Mouse (Mus musculus): ENCODE measurements around the gene Dnajc14.

The Dnajc14 gene

GRCm38 (mm10) chr10:128803771-128804270 is at the start of gene Dnajc14:
TSS of gene Dnajc14 (plus strand) at chr10:128804062.
- peak; percentile 65 to 75 for DNase-seq (ENCODE audit: low spot score in 2 of 2)

DNA sequence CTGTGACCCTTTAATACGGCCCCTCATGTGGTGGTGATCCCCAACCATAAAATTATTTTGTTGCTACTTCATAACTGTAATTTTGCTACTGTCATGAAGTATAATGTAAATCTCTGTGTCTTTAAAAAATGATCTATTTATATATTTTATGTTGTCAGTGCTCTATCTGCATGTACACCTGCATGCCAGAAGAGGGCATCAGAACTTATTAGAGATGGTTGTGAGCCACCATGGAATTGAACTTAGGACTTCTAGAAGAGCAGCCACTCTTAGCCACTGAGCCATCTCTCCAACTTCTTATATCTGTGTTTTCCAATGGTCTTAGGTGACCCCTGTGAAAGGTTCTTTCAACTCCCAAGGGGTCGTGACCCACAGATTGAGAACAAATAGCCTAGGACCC is 31.0 kb upstream of the Dnajc14 start:
- no peak for DNase-seq (ENCODE audit: low spot score in 2 of 2)

DNA sequence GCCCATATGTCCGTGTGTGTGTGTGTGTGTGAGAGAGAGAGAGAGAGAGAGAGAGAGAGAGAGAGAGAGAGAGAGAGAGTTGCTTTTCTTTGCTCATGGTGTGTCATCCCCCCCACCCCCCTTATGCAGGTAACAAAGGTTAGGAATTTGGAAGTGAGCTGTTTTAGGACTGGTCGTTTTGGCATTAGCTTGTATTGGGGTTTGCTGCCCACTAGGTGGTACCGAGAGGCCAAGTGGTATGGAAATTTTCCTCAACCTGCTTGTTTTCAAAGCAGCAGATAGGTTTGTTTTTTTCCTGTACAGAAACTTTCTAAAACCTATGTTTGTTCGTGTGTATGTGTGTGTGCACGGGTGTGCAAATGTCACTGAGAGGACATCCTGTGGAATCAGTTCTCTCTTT is 30.2 kb upstream of the Dnajc14 start:
- no peak for DNase-seq (ENCODE audit: low spot score in 2 of 2)

GRCm38 (mm10) chr10:128778441-128778840 is 25.4 kb upstream of the Dnajc14 start:
- no peak for DNase-seq (ENCODE audit: low spot score in 2 of 2)

- DNase-seq (ENCODE audit: low spot score in 2 of 2), result no peak
Observed at GRCm38 (mm10) chr10:128779011-128779795, 24.7 kb upstream of the Dnajc14 start.

- DNase-seq (ENCODE audit: low spot score in 2 of 2), result no peak
Observed at GRCm38 (mm10) chr10:128780200-128780599, 23.7 kb upstream of the Dnajc14 start.

DNA sequence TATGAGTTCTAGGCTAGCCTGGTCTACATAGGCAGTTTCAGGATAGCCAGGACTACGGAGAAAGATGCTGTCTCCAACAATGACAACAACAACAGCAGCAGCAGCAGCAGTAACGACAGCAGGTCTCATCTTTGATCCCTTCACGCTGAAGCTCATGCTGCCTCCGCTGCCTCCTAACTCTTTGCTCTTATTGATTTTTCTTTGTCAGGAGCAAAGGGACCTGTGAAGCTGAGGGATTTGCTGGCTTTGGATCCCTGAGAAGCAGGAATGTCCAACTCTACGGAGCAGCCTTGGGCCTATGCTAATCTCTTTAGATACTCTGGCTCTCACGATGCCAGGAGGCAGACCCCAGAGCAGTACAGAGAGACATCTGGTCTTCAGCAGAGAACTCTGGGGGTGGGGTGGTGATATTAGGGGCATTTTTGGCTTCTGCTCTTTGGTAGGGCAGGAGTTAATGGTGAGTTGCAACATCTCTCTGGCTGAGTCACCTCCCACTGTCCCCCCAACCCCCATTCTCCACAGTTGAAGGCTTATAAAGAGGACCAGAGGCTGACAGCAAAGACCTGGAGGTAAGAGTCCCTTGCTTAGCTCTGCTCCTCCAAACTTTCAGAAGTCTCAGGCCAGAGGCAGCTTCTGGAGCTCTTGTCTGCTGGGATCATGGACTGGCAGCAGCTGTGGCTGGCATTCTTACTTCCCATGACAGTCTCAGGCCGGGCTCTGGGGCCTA is 13.3 kb upstream of the Dnajc14 start, which contains the start of gene Mmp19:
TSS of gene Mmp19 (plus strand) at position 513 of the 727 bp plus-strand sequence.
- DNase-seq (ENCODE audit: low spot score in 2 of 2), result no peak

DNA sequence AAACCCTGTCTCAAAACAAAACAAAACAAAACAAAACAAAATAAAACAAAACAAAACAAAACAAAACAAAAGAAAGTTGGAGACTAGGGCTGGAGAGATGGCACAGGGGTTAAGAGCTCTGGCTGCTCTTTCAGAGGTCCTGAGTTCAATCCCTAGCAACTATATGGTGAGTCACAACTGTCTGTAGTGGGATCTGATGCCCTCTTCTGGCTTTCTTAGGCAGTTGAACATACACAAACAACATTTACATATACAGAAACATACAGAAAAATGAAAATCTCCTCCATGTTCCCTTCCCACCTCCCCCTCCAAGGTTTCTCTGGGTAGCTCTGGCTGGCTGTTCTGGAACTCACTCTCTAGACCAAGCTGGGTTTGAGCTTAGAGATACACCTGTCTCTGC is 11.8 kb upstream of the Dnajc14 start:
- DNase-seq (ENCODE audit: low spot score in 2 of 2), result no peak

DNA sequence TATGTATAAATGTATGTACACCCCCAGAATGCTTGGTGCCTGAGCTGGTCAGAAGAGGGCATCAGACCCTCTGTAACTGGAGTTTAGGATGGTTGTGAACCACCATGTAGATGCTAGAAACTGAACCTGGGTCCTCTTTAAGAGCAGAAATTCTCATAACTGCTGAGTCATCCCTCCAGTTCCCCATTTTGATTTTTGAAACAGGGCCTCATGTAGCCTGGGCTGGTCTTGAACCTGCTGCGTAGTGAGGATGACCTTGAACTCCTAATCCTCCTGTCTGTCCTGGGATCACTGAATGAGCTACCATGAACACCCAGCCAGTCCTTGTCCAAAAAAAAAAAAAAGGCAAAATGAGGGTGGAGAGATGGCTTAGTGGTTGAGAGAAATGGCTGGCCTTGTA is 10.6 kb upstream of the Dnajc14 start:
- DNase-seq (ENCODE audit: low spot score in 2 of 2), result no peak

DNA sequence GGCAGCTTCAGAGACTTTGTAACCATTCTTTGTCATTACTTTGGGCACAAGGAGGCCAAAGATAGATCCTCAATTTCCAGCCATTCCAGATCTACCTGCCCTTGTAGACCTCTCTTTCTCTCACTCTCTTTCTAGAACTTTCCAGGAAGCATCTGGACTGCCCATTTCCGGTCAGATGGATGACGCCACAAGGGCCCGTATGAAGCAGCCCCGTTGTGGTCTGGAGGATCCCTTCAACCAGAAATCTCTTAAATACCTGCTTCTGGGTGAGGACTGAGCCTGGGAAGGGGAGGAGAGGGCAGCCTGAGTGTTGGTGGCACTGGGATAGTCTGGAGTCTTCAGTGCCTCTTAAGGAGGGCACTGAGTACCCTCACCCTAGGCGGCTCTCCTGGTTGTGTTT is 9.5 kb upstream of the Dnajc14 start:
- no peak for DNase-seq (ENCODE audit: low spot score in 2 of 2)

DNA sequence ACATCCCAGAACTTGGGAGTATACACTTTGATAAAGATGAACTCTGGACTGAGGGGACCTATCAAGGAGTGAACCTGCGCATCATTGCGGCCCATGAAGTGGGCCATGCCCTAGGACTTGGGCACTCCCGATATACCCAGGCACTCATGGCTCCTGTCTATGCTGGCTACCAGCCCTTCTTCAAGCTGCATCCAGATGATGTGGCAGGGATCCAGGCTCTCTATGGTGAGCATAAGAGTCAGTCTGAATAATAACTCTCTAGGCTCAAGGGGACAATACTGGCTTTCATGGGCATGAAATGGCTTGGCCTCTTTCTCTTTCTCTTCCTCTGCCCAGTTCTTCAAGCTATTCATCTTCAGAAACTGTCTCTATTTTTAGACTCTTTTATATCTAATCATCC is 8.3 kb upstream of the Dnajc14 start:
- no peak for DNase-seq (ENCODE audit: low spot score in 2 of 2)

DNA sequence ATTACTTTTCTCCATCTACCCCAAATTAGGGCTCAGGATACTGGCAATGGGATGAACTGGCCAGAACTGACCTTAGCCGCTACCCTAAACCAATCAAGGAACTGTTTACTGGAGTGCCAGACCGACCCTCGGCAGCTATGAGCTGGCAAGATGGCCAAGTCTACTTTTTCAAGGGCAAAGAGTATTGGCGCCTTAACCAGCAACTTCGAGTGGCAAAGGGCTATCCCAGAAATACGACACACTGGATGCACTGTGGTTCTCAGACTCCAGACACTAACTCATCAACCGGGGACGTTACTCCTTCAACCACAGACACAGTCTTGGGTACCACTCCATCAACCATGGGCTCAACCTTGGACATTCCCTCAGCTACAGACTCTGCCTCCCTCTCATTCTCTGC is 5.2 kb upstream of the Dnajc14 start:
- no peak for DNase-seq (ENCODE audit: low spot score in 2 of 2)

DNA sequence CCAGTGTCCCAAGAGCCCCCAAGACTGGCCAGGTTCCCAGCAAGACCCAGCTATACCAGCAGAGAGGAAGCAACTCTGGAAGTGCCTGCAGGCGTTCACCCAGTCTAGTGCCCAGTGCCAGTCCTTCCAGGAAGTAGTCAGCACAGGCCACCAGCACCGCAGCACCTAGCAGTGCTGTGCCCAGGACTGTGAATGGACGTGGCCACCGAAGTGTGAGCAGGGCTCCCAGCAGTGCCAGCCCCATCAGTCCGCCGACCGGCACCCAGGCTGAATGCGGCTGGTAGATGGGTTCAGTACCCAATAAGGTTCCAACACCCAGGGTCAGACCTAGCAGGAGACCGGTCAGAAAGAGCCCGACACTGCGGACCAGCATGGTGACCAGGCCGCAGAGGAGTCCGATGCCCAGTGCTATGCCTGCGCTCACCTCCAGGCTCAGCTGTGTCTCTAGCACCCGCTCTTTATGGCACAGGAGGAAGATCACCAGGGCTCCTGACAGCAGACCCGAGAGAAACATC is 1.8 kb upstream of the Dnajc14 start:
- DNase-seq (ENCODE audit: low spot score in 2 of 2), result no peak

DNA sequence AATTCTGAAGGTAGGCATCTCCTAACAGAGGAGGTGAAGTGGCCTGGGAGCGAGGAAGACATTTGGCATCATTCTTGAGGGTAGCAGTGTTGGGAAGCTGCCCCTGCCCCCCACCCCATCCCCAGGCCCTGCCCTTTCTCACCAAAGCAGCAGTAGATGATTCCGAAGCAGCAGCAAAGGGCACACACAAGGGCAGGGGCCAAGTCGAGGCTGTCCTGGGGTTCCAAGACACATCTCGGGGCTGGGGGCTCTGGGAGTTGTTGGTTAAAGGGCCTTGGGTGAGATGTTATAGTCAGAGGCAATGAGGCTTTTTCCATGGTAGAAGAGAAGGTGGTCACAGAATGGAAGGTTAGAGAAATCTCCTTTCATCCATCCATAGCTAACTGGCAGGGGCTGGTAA is 906 bp upstream of the Dnajc14 start:
- DNase-seq (ENCODE audit: low spot score in 2 of 2), result no peak

GRCm38 (mm10) chr10:128803361-128803760 is 501 bp upstream of the Dnajc14 start:
- DNase-seq (ENCODE audit: low spot score in 2 of 2), result no peak

DNA sequence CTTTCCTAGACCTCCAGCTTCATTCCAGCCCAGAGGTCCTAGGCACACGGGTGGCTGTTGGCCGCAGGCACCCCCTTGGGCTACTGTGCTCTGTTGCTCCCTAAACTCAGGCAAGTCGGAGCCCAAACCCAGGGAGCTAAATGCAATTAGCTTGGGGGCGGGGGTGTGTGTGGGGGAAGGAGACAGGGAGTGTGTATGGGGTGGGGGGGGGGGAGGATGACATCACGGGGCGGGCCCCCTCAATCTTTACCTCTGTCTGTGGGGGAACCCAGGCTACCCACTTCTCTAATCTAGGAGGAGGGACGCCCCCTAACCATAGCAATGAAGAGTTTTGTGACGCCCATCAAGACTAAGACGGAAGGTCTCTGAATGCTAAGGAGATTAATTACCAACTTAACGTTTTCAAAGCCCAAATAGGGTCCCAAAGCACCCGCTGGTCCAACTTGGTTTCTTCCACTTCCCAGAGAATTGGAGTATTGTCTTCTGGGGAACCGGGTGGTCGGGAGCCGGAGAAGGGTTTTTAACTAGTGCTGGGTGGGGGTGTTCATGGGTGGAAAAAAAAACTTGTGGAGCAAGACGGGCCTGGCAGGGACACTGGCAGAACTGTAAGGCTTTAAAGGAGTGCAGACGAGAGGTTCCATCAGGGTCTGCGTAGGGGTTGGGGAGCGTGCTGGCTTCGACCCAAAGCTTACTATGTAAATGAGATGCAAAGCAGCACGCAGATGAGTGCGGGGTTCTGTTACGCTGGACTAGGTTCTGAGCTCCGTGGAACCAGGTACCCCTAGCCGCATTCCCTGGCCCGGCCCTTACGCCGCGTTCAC is 619 bp downstream of the Dnajc14 start, which contains the start of gene Tmem198b:
TSS of gene Tmem198b (minus strand) at position 100 of the 821 bp plus-strand sequence.
- DNase-seq (ENCODE audit: low spot score in 2 of 2), result peak; percentile 71 to 74

GRCm38 (mm10) chr10:128805092-128806000 is 1.5 kb downstream of the Dnajc14 start:
- DNase-seq (ENCODE audit: low spot score in 2 of 2), result peak; percentile 92 to 93

DNA sequence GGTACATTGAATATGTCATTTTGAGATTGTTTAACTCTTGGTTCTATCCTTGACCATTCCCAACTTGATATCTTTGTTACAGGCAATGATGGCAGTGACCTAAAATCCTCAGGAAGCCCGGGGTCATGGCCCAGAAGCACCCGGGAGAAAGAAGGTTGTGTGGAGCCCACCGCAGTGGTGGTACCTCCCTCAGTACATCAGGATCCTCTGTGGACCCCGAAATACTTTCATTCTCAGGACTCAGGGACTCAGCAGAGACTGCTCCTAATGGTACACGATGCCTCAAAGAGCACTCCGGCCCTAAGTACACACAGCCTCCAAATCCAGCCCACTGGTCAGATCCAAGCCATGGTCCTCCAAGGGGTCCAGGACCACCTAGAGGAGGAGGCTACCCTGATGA is 2.2 kb downstream of the Dnajc14 start:
- no peak for DNase-seq (ENCODE audit: low spot score in 2 of 2)

DNA sequence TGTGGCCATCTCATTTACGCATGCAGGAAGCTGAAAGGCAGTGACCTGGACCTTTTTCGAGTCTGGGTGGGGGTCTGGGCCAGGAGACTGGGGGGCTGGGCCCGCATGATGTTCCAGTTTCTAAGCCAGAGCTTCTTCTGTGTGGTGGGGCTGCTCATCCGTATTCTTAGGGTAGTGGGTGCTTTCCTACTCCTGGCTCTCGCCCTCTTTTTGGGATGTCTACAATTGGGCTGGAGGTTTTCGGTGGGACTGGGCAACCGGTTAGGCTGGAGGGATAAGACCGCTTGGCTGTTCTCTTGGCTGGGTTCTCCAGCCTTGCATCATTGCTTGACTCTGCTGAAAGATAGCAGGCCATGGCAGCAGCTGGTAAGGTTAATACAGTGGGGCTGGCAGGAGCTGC is 3.2 kb downstream of the Dnajc14 start:
- DNase-seq (ENCODE audit: low spot score in 2 of 2), result no peak

- no peak for DNase-seq (ENCODE audit: low spot score in 2 of 2)
Observed at GRCm38 (mm10) chr10:128817033-128817432, 13.2 kb downstream of the Dnajc14 start, which contains the start of gene Sarnp. TSS of gene Sarnp (plus strand) at chr10:128817333.

DNA sequence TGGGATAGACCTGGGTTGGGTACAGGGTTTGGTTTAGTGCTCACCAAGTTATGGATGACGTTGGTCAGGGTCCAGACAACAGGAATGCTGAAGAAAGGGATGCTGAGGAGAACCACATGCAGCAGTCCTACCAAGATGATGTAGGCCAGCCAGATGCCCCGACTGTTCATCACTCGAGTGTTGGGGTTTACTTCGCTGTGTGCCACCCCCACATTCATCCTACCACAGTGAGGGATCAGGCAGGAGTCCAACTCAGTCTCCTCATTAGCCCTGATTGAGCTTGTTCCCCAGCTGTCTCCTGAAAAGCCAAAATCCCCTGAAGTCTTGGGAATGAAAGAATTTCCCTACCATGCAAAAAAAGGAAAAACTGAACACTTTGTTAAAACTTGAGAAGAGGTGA is 16.4 kb downstream of the Dnajc14 start:
- no peak for DNase-seq (ENCODE audit: low spot score in 2 of 2)
